Mouse (Mus musculus) myocyte (in vitro differentiated cells): ENCODE data around the gene Fcrlb. TPM values are rescaled to one million over a fixed set of nuclear protein-coding genes. Genes with fewer than 3 reads are reported as not detected.

Experiments used
- H3K27me3 ChIP-seq: one replicate; pipeline ENCODE4 v1.6.1; 2011; ENCODE audit not compliant: control insufficient read depth, insufficient read depth, insufficient read length
- H3K36me3 ChIP-seq: one replicate; pipeline ENCODE4 v1.6.1; 2011; ENCODE audit not compliant: control insufficient read depth, insufficient read depth
- H3K4me2 ChIP-seq: one replicate; pipeline ENCODE4 v1.6.1; 2011; ENCODE audit warnings: low read depth, control low read depth
- H3K4me3 ChIP-seq: one replicate; pipeline ENCODE4 v1.5.1; 2011; ENCODE audit warnings: mild to moderate bottlenecking, control low read depth, moderate library complexity
- H3K79me2 ChIP-seq: one replicate; pipeline ENCODE4 v1.6.1; 2011; ENCODE audit not compliant: control insufficient read depth, insufficient read depth
- H3ac ChIP-seq: one replicate; pipeline ENCODE4 v1.6.1; 2011; ENCODE audit not compliant: control insufficient read depth, insufficient read length
- CEBPB ChIP-seq: IDR thresholded peaks from 2 replicates; pipeline ENCODE4 v1.6.1; 2011; ENCODE audit warnings: mild to moderate bottlenecking, moderate library complexity; ENCODE audit not compliant: poor library complexity, insufficient read depth, severe bottlenecking
- E2F4 ChIP-seq: IDR thresholded peaks from one replicate; pipeline ENCODE4 v1.6.1; 2011; ENCODE audit warnings: mild to moderate bottlenecking, control low read depth, moderate library complexity; ENCODE audit not compliant: insufficient read depth
- MAX ChIP-seq: IDR thresholded peaks from one replicate; pipeline ENCODE4 v1.6.1; 2011; ENCODE audit warnings: low read depth, mild to moderate bottlenecking, control low read depth
- MYOD1 ChIP-seq, 3 experiments: IDR thresholded peaks; one replicate each; pipeline ENCODE4 v1.6.1; 2011; ENCODE audit warnings: control low read depth in 2 of 3, low read depth in 2 of 3, mild to moderate bottlenecking in 2 of 3, moderate library complexity in 1 of 3; ENCODE audit not compliant: insufficient read length in 2 of 3, control insufficient read depth in 1 of 3
- MYOG ChIP-seq, 3 experiments: IDR thresholded peaks; one replicate each; pipeline ENCODE4 v1.6.1; 2011; ENCODE audit warnings: control low read depth in 2 of 3, low read depth in 2 of 3, mild to moderate bottlenecking in 2 of 3; ENCODE audit not compliant: insufficient read length in 2 of 3, control insufficient read depth in 1 of 3, insufficient read depth in 1 of 3
- POLR2A ChIP-seq: IDR thresholded peaks from one replicate; pipeline ENCODE4 v1.6.1; 2011; ENCODE audit warnings: low read depth, mild to moderate bottlenecking, control low read depth, moderate library complexity; ENCODE audit not compliant: insufficient read length
- POLR2AphosphoS2 ChIP-seq: IDR thresholded peaks from one replicate; pipeline ENCODE4 v1.6.1; 2011; ENCODE audit warnings: low read depth, control low read depth; ENCODE audit not compliant: insufficient read length
- REST ChIP-seq: IDR thresholded peaks from one replicate; pipeline ENCODE4 v1.6.1; 2011; ENCODE audit warnings: mild to moderate bottlenecking, control low read depth, moderate library complexity; ENCODE audit not compliant: insufficient read depth, insufficient read length
- SRF ChIP-seq: IDR thresholded peaks from one replicate; pipeline ENCODE4 v1.6.1; 2011; ENCODE audit warnings: low read depth; ENCODE audit not compliant: control insufficient read depth, insufficient read length
- TCF12 ChIP-seq: IDR thresholded peaks from one replicate; pipeline ENCODE4 v1.6.1; 2011; ENCODE audit warnings: mild to moderate bottlenecking, control low read depth; ENCODE audit not compliant: poor library complexity, insufficient read depth, severe bottlenecking
- TCF3 ChIP-seq: IDR thresholded peaks from one replicate; pipeline ENCODE4 v1.6.1; 2011; ENCODE audit warnings: low read depth, control low read depth; ENCODE audit not compliant: insufficient read length
- USF1 ChIP-seq: IDR thresholded peaks from one replicate; pipeline ENCODE4 v1.6.1; 2011; ENCODE audit warnings: low read depth, mild to moderate bottlenecking, control low read depth, moderate library complexity
- polyA plus RNA-seq: library from polyadenylated mRNA; unstranded; fragments of >200 nt; fragmentation: generic; extraction: Trizol; gene quantifications from one replicate; pipeline ENCODE4 v1.2.1, GENCODE M21; 2012; ENCODE audit warnings: missing spikeins

Fcrlb gene
- 1.6 TPM for polyA plus RNA-seq

DNA sequence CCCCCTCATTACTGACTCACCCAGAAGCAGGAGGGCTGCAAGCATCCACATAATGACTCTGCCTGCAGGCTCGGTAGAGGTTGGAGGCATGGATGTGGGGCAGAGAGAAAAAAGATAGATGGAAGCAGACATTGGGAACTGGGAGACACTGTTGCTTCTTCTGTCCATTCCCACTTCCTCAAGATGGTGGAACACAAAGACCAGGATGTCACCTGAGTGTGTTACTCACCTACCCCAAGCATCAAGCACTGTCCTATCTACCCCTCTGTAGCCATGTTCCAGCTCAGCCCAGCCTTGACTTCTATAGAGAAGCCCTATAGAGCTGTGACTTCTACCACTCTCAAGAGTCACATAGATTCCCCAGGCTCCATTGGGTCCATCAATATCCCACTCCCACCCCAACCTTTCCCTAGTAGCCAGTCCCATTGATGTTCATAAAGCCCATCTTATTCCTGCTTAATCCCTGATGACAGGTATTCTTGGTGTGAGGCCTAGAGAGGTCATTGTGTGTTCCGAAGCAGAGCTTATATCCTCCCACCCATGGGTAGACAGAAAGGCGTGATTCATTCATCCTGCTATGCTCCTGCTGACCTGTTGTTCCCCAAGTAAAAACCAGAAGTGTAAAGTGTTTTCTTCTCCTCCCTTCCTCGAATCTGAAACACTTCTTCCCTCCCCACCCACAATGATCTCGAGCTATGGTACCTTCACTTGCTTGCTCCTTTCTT is at the start of gene Fcrlb:
Fcrlb (minus strand) TSS at position 51 of the 725 bp plus-strand sequence.
- Histone ChIP-seq H3K4me2 (peak within 1 kb of the TSS; percentile 62), H3K4me3 (no peak within 1 kb of the TSS), H3K27me3 (no peaks in the 10 kb centered on the region), H3ac (no peak within 1 kb of the TSS), H3K36me3 (no peaks in the 10 kb centered on the region), H3K79me2 (no peaks in the 10 kb centered on the region)
- TF ChIP-seq POLR2A, result no peak
- no peak for TF ChIP-seq POLR2AphosphoS2
- no peak for TF ChIP-seq MYOG (IDR thresholded peaks at IDR 0.05; ENCODE audit: control insufficient read depth in 1 of 3, insufficient read depth in 1 of 3, insufficient read length in 2 of 3, low read depth in 2 of 3)
- TF ChIP-seq MYOD1 (IDR thresholded peaks at IDR 0.05; ENCODE audit: control insufficient read depth in 1 of 3, insufficient read length in 2 of 3, low read depth in 2 of 3), result no peak
- TF ChIP-seq REST, result no peak
- no peak for TF ChIP-seq MAX
- no peak for TF ChIP-seq CEBPB
- no peak for TF ChIP-seq E2F4
- no peak for TF ChIP-seq TCF3
- no peak for TF ChIP-seq USF1
- TF ChIP-seq SRF, result no peak
- no peak for TF ChIP-seq TCF12

DNA sequence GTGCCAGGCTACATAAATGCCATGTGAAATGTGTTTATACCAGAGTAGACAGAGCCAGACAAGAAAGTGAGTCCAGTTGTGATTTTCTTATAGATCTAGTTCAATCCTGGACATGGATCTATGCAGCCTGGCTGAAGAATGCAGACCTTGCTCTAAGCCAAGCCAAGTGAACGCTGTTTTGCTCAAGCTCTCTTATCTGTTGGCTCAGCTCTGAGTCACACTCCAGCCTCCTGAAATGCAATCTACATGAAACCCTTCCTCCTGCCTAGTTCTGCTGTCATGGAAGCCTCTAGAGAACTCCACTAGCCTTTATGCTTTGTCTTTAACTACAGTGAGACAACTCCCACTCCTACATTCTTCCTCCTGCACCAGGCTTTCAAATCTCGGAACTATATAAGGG is 49.6 kb upstream of the Fcrlb start:
- Histone ChIP-seq H3K4me3 (no peak overlapping the region), H3K79me2 (no peaks in the 10 kb centered on the region), H3K27me3 (no peaks in the 10 kb centered on the region), H3K36me3 (no peaks in the 10 kb centered on the region), H3ac (no peak overlapping the region), H3K4me2 (peak overlapping the region; percentile 8)
- peak; percentile 71 for TF ChIP-seq CEBPB
- no peak for TF ChIP-seq POLR2AphosphoS2
- no peak for TF ChIP-seq USF1
- TF ChIP-seq MYOG (IDR thresholded peaks at IDR 0.05; ENCODE audit: control insufficient read depth in 1 of 3, insufficient read depth in 1 of 3, insufficient read length in 2 of 3, low read depth in 2 of 3), result no peak

DNA sequence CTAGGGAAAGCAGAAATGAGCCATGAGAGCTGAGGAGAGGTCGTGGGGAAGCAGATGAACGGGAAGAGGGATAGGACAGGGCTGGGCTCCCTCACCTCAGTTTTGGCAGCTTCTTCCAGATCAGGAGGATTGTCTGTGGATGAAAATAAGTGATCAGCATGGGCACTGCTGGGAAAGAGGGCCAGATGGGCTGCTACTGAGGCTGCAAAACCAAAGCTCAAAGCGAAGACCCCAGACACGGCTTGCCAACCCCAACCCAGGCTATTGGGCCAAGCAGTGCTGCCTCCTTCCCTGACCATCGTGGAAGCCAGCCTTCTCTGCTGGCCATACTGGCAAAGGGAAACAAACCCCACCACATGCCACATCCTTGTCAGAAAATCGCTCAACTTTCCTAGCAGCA is 48.4 kb upstream of the Fcrlb start:
- H3ac ChIP-seq, result no peak overlapping the region
- H3K4me3 ChIP-seq, result no peak overlapping the region
- TF ChIP-seq MAX (no peak), POLR2A (no peak), E2F4 (no peak), TCF3 (no peak), CEBPB (no peak), MYOD1 (IDR thresholded peaks at IDR 0.05; ENCODE audit: control insufficient read depth in 1 of 3, insufficient read length in 2 of 3, low read depth in 2 of 3) (no peak), REST (no peak), USF1 (no peak), POLR2AphosphoS2 (no peak), MYOG (IDR thresholded peaks at IDR 0.05; ENCODE audit: control insufficient read depth in 1 of 3, insufficient read depth in 1 of 3, insufficient read length in 2 of 3, low read depth in 2 of 3) (no peak), SRF (no peak), TCF12 (no peak)
- H3K4me2 ChIP-seq, result no peak overlapping the region
- no peaks in the 10 kb centered on the region for H3K36me3 ChIP-seq
- no peaks in the 10 kb centered on the region for H3K79me2 ChIP-seq
- H3K27me3 ChIP-seq, result no peaks in the 10 kb centered on the region

DNA sequence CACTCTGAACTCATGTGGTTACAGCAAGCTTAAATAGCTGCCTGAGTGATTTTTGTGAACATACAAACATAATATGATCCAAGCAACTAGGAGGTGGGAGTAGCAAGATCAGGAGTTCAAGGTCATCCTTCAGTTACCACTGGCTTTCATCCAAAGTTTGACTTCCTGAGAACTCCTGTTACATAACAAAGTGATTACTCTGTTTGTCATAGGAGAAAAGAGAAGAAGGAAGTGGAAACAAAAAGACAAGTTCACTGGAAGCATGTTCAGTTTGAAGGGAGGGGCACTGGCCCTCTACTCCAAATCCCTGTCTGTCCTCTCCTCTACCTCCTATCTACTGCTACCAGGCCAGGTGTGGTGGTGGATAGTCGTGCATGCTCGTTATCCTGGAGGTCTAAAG is 47.0 kb upstream of the Fcrlb start:
- no peak overlapping the region for H3K4me3 ChIP-seq
- no peak overlapping the region for H3K4me2 ChIP-seq
- H3ac ChIP-seq, result no peak overlapping the region
- no peaks in the 10 kb centered on the region for H3K36me3 ChIP-seq
- H3K27me3 ChIP-seq, result no peaks in the 10 kb centered on the region
- H3K79me2 ChIP-seq, result no peaks in the 10 kb centered on the region
- no peak for TF ChIP-seq SRF
- TF ChIP-seq POLR2A, result no peak
- no peak for TF ChIP-seq CEBPB
- TF ChIP-seq MYOG (IDR thresholded peaks at IDR 0.05; ENCODE audit: control insufficient read depth in 1 of 3, insufficient read depth in 1 of 3, insufficient read length in 2 of 3, low read depth in 2 of 3), result no peak
- no peak for TF ChIP-seq MAX
- no peak for TF ChIP-seq USF1
- no peak for TF ChIP-seq TCF3
- TF ChIP-seq MYOD1 (IDR thresholded peaks at IDR 0.05; ENCODE audit: control insufficient read depth in 1 of 3, insufficient read length in 2 of 3, low read depth in 2 of 3), result no peak
- TF ChIP-seq E2F4, result no peak
- TF ChIP-seq POLR2AphosphoS2, result no peak
- TF ChIP-seq TCF12, result no peak
- TF ChIP-seq REST, result no peak
